Mouse (Mus musculus): ENCODE results near the gene Tnfsfm13.

DNA sequence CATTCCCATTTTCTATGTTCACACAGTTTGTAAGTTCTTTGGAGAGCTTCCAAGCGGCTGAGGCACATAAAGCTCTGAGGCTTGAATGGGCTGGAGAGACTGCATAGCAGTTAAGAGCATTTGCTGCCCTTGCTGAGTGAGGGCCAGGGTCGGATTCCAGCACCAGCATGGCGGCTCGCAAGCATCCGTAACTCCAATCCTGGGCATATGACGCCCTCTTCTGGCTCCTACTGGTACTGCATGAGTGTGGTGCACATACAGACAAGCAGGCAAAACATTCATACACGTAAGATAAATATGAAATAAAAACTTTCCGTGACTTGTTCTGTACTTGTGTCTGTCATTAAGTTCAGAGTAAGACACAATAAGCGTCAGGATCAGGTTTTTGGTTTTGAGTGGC, 19.6 kb upstream of the Tnfsfm13 start:
- TF ChIP-seq ZKSCAN1 (IDR thresholded peaks at IDR 0.05; ENCODE audit: borderline replicate concordance, low read depth, low read length) = no peak
- peak; percentile 62 to 84 for TF ChIP-seq CTCF (conservative IDR thresholded peaks at IDR 0.05 in 1 of 2, IDR thresholded peaks at IDR 0.05 in 1 of 2; ENCODE audit: low read depth in 2 of 2, low read length in 2 of 2)
- no peak for TF ChIP-seq POLR2A (IDR thresholded peaks at IDR 0.05; ENCODE audit: low read depth, low read length)
- no peak for TF ChIP-seq ETS1 (conservative IDR thresholded peaks at IDR 0.05; ENCODE audit: low read depth, low read length)
- no peak for TF ChIP-seq NRF1 (IDR thresholded peaks at IDR 0.05; ENCODE audit: low read depth, low read length)
- no peak for TF ChIP-seq POLR2AphosphoS2 (IDR thresholded peaks at IDR 0.05; ENCODE audit: low read depth, low read length)

Measured in CH12.LX (cell line).